Mouse (Mus musculus) neural tube, embryonic 14.5 days (tissue): ENCODE data around the gene Zfp108. TPM values are rescaled to one million over a fixed set of nuclear protein-coding genes. Genes with fewer than 3 reads are reported as not detected.

Experiments
- ATAC-seq: fragments of 200-750 bp; cut with Nextera tagmentation; 2 replicates; pipeline ENCODE4 v1.8.0; 2017; ENCODE audit warnings: low read depth, mild to moderate bottlenecking, moderate TSS enrichment, moderate library complexity
- H3K27ac ChIP-seq: fragments of 300-500 bp; sonication (generic); 2 replicates; pipeline ENCODE4 v1.5.1; 2014; ENCODE audit warnings: low read depth, mild to moderate bottlenecking, control low read depth, low read length, moderate library complexity, mixed read lengths
- H3K27me3 ChIP-seq: fragments of 300-500 bp; sonication (generic); 2 replicates; pipeline ENCODE4 v1.6.1; 2014; ENCODE audit warnings: low read length; ENCODE audit not compliant: control insufficient read depth, insufficient read depth
- H3K36me3 ChIP-seq: fragments of 300-500 bp; sonication (generic); 2 replicates; pipeline ENCODE4 v1.6.1; 2014; ENCODE audit warnings: low read length, mixed read lengths; ENCODE audit not compliant: control insufficient read depth, insufficient read depth
- H3K4me1 ChIP-seq: fragments of 300-500 bp; sonication (generic); 2 replicates; pipeline ENCODE4 v1.6.1; 2014; ENCODE audit warnings: low read length; ENCODE audit not compliant: control insufficient read depth, insufficient read depth
- H3K4me2 ChIP-seq: fragments of 300-500 bp; sonication (generic); 2 replicates; pipeline ENCODE4 v1.6.1; 2014; ENCODE audit warnings: mild to moderate bottlenecking, low read depth, low read length, control low read depth
- H3K4me3 ChIP-seq: fragments of 300-500 bp; sonication (generic); 2 replicates; pipeline ENCODE4 v1.5.1; 2014; ENCODE audit warnings: low read depth, low read length, control low read depth, mixed read lengths
- H3K9ac ChIP-seq: fragments of 300-500 bp; sonication (generic); replicated peaks from 2 replicates; pipeline ENCODE4 v1.6.1; 2014; ENCODE audit warnings: low read depth, mild to moderate bottlenecking, control low read depth, low read length, mixed read lengths
- H3K9me3 ChIP-seq: fragments of 300-500 bp; sonication (generic); 2 replicates; pipeline ENCODE4 v1.6.1; 2016; ENCODE audit warnings: low read length; ENCODE audit not compliant: control insufficient read depth
- WGBS: fragments of 180-500 bp; shearing (Covaris S2); extraction: QIAGEN DNeasy Blood & Tissue Kit; methylation state at CpG from one replicate; pipeline ENCODE4 v1.1.7; 2014; 5-methylcytosine and 5-hydroxymethylcytosine counted together
- polyA plus RNA-seq: library from polyadenylated mRNA; unstranded; fragments of >200 nt; fragmentation: Nextera tagmentation; extraction: Ambion mirVana; gene quantifications from 2 replicates; pipeline ENCODE4 v1.2.1, GENCODE M21; 2014

Zfp108 gene
- 7.0 and 7.2 TPM in 2 replicates for polyA plus RNA-seq

GRCm38 (mm10) chr7:24254633-24255474, at the start of gene Zfp108:
Gene Zfp108 (plus strand): TSS chr7:24254794.
- 20% methylated on average over 21 of the region's 21 CpGs for WGBS
- Histone ChIP-seq H3K27ac (0 out of 2 replicates have a peak within 1 kb of the TSS, but pooled peaks have one; percentile 39), H3K4me2 (peak within 1 kb of the TSS; percentile 64)

GRCm38 (mm10) chr7:24207488-24208261, 46.9 kb upstream of the Zfp108 start:
- 11% methylated on average over 24 of the region's 24 CpGs for WGBS
- peak overlapping the region; percentile 71 for H3K27ac ChIP-seq

More at GRCm38 (mm10) chr7:24254633-24255474, at the start of gene Zfp108:
- Histone ChIP-seq H3K4me1 (0 out of 2 replicates have a peak, but pooled peaks cover 7% of the 10 kb centered on the region), H3K9ac (peak within 1 kb of the TSS; percentile 60), H3K9me3 (no peaks in the 10 kb centered on the region), H3K36me3 (no peaks in the 10 kb centered on the region), H3K27me3 (no peaks in the 10 kb centered on the region), H3K4me3 (peak within 1 kb of the TSS; percentile 44)
- peak; percentile 91 for ATAC-seq

GRCm38 (mm10) chr7:24208282-24208886, 46.2 kb upstream of the Zfp108 start:
- Histone ChIP-seq H3K36me3 (peaks cover 4% of the 10 kb centered on the region; the same call in 1 of the 2 replicates), H3K9me3 (no peaks in the 10 kb centered on the region), H3K4me2 (peak overlapping the region; percentile 76), H3K27me3 (no peaks in the 10 kb centered on the region), H3K4me3 (peak overlapping the region; percentile 56; the same call in 1 of the 2 replicates), H3K9ac (no peak overlapping the region), H3K27ac (no peak overlapping the region), H3K4me1 (peaks cover 5% of the 10 kb centered on the region; the same call in 1 of the 2 replicates)
- ATAC-seq, result peak; percentile 45
- 63% methylated on average over 7 of the region's 7 CpGs for WGBS

More at GRCm38 (mm10) chr7:24207488-24208261, 46.9 kb upstream of the Zfp108 start:
- peak overlapping the region; percentile 72 for H3K9ac ChIP-seq
- peaks cover 4% of the 10 kb centered on the region; the same call in 1 of the 2 replicates for H3K36me3 ChIP-seq
- peak; percentile 91 for ATAC-seq
- no peaks in the 10 kb centered on the region for H3K27me3 ChIP-seq
- no peaks in the 10 kb centered on the region for H3K9me3 ChIP-seq
- H3K4me2 ChIP-seq, result peak overlapping the region; percentile 76
- H3K4me3 ChIP-seq, result peak overlapping the region; percentile 56
- H3K4me1 ChIP-seq, result peaks cover 5% of the 10 kb centered on the region; the same call in 1 of the 2 replicates

GRCm38 (mm10) chr7:24210296-24210695, 44.3 kb upstream of the Zfp108 start:
- Histone ChIP-seq H3K4me1 (peaks cover 5% of the 10 kb centered on the region; the same call in 1 of the 2 replicates), H3K36me3 (peaks cover 4% of the 10 kb centered on the region; the same call in 1 of the 2 replicates), H3K4me2 (no peak overlapping the region), H3K27me3 (no peaks in the 10 kb centered on the region), H3K27ac (no peak overlapping the region), H3K9me3 (no peaks in the 10 kb centered on the region), H3K4me3 (no peak overlapping the region), H3K9ac (no peak overlapping the region)
- WGBS, result 83% methylated on average over 2 of the region's 2 CpGs
- ATAC-seq, result no peak

- H3K36me3 ChIP-seq, result no peaks in the 10 kb centered on the region
- ATAC-seq, result no peak
- H3K27me3 ChIP-seq, result no peaks in the 10 kb centered on the region
- no peaks in the 10 kb centered on the region for H3K9me3 ChIP-seq
- H3K9ac ChIP-seq, result no peak within 1 kb of the TSS
- WGBS, result 81% methylated on average over 5 of the region's 5 CpGs
- H3K4me3 ChIP-seq, result no peak within 1 kb of the TSS
- no peak within 1 kb of the TSS for H3K4me2 ChIP-seq
- peaks cover 5% of the 10 kb centered on the region; the same call in 1 of the 2 replicates for H3K4me1 ChIP-seq
- no peak within 1 kb of the TSS for H3K27ac ChIP-seq
These were observed 43.3 kb upstream of the Zfp108 start, which contains the start of gene Zfp111 for GRCm38 (mm10) chr7:24211343-24211742. Gene Zfp111 (minus strand): TSS chr7:24211443.

GRCm38 (mm10) chr7:24237040-24237791, 17.4 kb upstream of the Zfp108 start, which contains the start of gene Zfp109:
Gene Zfp109 (minus strand): TSS chr7:24237560.
- H3K4me1 ChIP-seq, result 0 out of 2 replicates have a peak, but pooled peaks cover 3% of the 10 kb centered on the region
- no peaks in the 10 kb centered on the region for H3K9me3 ChIP-seq
- H3K4me3 ChIP-seq, result peak within 1 kb of the TSS; percentile 70
- H3K9ac ChIP-seq, result peak within 1 kb of the TSS; percentile 68
- no peak within 1 kb of the TSS for H3K27ac ChIP-seq
- ATAC-seq, result peak; percentile 94
- no peaks in the 10 kb centered on the region for H3K27me3 ChIP-seq
- H3K36me3 ChIP-seq, result no peaks in the 10 kb centered on the region
- peak within 1 kb of the TSS; percentile 75 for H3K4me2 ChIP-seq
- WGBS, result 5% methylated on average over 28 of the region's 28 CpGs

GRCm38 (mm10) chr7:24253779-24254615, 597 bp upstream of the Zfp108 start:
- Histone ChIP-seq H3K4me3 (peak overlapping the region; percentile 44), H3K9ac (no peak overlapping the region), H3K27me3 (no peaks in the 10 kb centered on the region), H3K27ac (no peak overlapping the region), H3K9me3 (no peaks in the 10 kb centered on the region), H3K4me2 (peak overlapping the region; percentile 64), H3K36me3 (no peaks in the 10 kb centered on the region), H3K4me1 (0 out of 2 replicates have a peak, but pooled peaks cover 7% of the 10 kb centered on the region)
- 64% methylated on average over 9 of the region's 9 CpGs for WGBS
- peak; percentile 73 for ATAC-seq
